Mouse (Mus musculus): ENCODE measurements around the gene Ung.

DNA sequence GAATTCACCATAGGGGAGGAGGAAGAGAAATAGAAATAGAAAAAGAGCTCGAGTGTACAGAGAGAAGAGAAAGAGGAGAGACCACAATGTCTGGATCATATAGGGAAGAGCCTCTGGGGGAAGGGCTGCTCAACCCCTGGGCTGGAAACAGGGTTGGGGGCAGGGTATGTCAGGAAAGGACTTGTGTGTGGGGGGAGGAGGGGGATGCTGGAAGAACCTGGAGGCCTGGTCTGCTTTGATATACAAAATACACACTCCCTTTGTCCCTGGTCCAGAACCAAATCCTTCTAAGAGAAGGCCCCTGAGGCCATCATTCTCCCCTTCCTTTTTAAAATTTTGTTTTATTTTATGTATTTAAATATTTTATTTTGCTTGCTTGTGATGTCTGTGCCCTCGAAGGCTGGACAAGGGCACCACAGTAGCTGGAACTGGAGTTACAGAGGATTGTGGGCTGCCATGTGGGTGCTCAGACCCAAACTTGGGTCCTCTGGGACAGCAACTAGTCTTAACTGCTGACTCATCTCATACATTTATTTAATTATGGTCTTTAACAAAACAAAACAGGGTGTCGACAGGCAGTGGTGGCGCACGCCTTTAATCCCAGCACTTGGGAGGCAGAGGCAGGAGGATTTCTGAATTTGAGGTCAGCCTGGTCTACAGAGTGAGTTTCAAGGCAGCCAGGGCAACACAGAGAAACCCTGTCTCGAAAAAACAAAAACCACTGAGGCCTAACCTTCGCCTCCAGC lies 3.5 kb upstream of the Ung start:
- TF ChIP-seq CTCF (IDR thresholded peaks at IDR 0.05; ENCODE audit: low read depth) (no peak), EP300 (IDR thresholded peaks at IDR 0.05; ENCODE audit: low read depth) (no peak)
